Mouse (Mus musculus) liver, adult 2 months (tissue): ENCODE measurements around the gene Anxa6.

Source experiments
- CTCF ChIP-seq: fragments of 200-500 bp; IDR thresholded peaks from 2 replicates; pipeline ENCODE4 v1.5.1; 2011; ENCODE audit warnings: low read depth, low read length, control low read depth
- POLR2A ChIP-seq: fragments of 200-500 bp; IDR thresholded peaks from 2 replicates; pipeline ENCODE4 v1.6.1; 2011; ENCODE audit warnings: low read length, control low read depth; ENCODE audit not compliant: insufficient read depth; ENCODE audit errors: extremely low read depth

- TF ChIP-seq CTCF (no peak), POLR2A (no peak)
Observed at GRCm38 (mm10) chr11:54975756-54976155, 57.5 kb downstream of the Anxa6 start.
